Mouse (Mus musculus) C2C12 (cell line): Measurements from ENCODE around the gene Atrn.

Experiments used
- CEBPB ChIP-seq: IDR thresholded peaks from one replicate; pipeline ENCODE4 v1.6.1; 2011; ENCODE audit warnings: low read depth, mild to moderate bottlenecking, control low read depth, moderate library complexity
- CTCF ChIP-seq: IDR thresholded peaks from one replicate; pipeline ENCODE4 v1.5.1; 2011; ENCODE audit not compliant: control insufficient read depth, insufficient read depth, insufficient read length
- FOSL1 ChIP-seq: IDR thresholded peaks from one replicate; pipeline ENCODE4 v1.8.0; 2011; ENCODE audit warnings: mild to moderate bottlenecking, low read length; ENCODE audit not compliant: poor library complexity, insufficient read depth, severe bottlenecking
- MAX ChIP-seq: IDR thresholded peaks from one replicate; pipeline ENCODE4 v1.6.1; 2011; ENCODE audit warnings: mild to moderate bottlenecking, control low read depth
- MYOD1 ChIP-seq: IDR thresholded peaks from one replicate; pipeline ENCODE4 v1.6.1; 2011; ENCODE audit warnings: low read depth; ENCODE audit not compliant: control insufficient read depth, insufficient read length
- MYOG ChIP-seq: IDR thresholded peaks from one replicate; pipeline ENCODE4 v1.6.1; 2011; ENCODE audit not compliant: control insufficient read depth, insufficient read length; ENCODE audit errors: extremely low read depth
- USF1 ChIP-seq: IDR thresholded peaks from one replicate; pipeline ENCODE4 v1.6.1; 2011; ENCODE audit warnings: low read depth, mild to moderate bottlenecking, control low read depth, moderate library complexity

GRCm38 (mm10) chr2:130919062-130919593 lies 12.8 kb downstream of the Atrn start:
- TF ChIP-seq CTCF, result no peak
- no peak for TF ChIP-seq MYOD1
- no peak for TF ChIP-seq CEBPB
- no peak for TF ChIP-seq MAX
- no peak for TF ChIP-seq FOSL1
- no peak for TF ChIP-seq USF1
- no peak for TF ChIP-seq MYOG
